Mouse (Mus musculus) lung, embryonic 14.5 days (tissue): ENCODE measurements at regions not wholly inside any gene's neighbourhood (a gene's known extent, or its start where the extent isn't known, plus 50 kb on each side); places are given as distances from the start of the nearest gene placed in this dataset.

ENCODE experiments used
- ATAC-seq: fragments of 200-750 bp; cut with Nextera tagmentation; 2 replicates; pipeline ENCODE4 v1.8.0; 2017; ENCODE audit warnings: mild to moderate bottlenecking, moderate TSS enrichment, moderate library complexity; ENCODE audit not compliant: insufficient read depth
- DNase-seq: peaks from one replicate; pipeline ENCODE4 v3.0.0-alpha.2; 2015
- H3K27ac ChIP-seq: fragments of 300-500 bp; sonication (generic); 2 replicates; pipeline ENCODE4 v1.5.1; 2014; ENCODE audit warnings: low read depth, mild to moderate bottlenecking, moderate library complexity
- H3K27me3 ChIP-seq: fragments of 300-500 bp; sonication (generic); 2 replicates; pipeline ENCODE4 v1.6.1; 2014; ENCODE audit warnings: low read length, control low read depth; ENCODE audit not compliant: insufficient read depth
- H3K36me3 ChIP-seq: fragments of 300-500 bp; sonication (generic); 2 replicates; pipeline ENCODE4 v1.6.1; 2014; ENCODE audit warnings: control low read depth; ENCODE audit not compliant: insufficient read depth
- H3K4me1 ChIP-seq: fragments of 300-500 bp; sonication (generic); 2 replicates; pipeline ENCODE4 v1.6.1; 2014; ENCODE audit warnings: antibody characterized with exemption, control low read depth; ENCODE audit not compliant: insufficient read depth
- H3K4me2 ChIP-seq: fragments of 300-500 bp; sonication (generic); 2 replicates; pipeline ENCODE4 v1.6.1; 2014; ENCODE audit warnings: mild to moderate bottlenecking
- H3K4me3 ChIP-seq: fragments of 300-500 bp; sonication (generic); 2 replicates; pipeline ENCODE4 v1.5.1; 2014; ENCODE audit warnings: low read depth, low read length
- H3K9ac ChIP-seq: fragments of 300-500 bp; sonication (generic); 2 replicates; pipeline ENCODE4 v1.6.1; 2014
- H3K9me3 ChIP-seq: fragments of 300-500 bp; sonication (generic); 2 replicates; pipeline ENCODE4 v1.6.1; 2016; ENCODE audit warnings: low read depth, low read length, control low read depth
- CTCF ChIP-seq: IDR thresholded peaks from 2 replicates; pipeline ENCODE4 v1.5.1; 2016; ENCODE audit warnings: antibody characterized with exemption, low read depth
- WGBS: fragments of 180-500 bp; shearing (Covaris S2); extraction: QIAGEN DNeasy Blood & Tissue Kit; methylation state at CpG from one replicate; pipeline ENCODE4 v1.1.7; 2014; 5-methylcytosine and 5-hydroxymethylcytosine counted together

DNA sequence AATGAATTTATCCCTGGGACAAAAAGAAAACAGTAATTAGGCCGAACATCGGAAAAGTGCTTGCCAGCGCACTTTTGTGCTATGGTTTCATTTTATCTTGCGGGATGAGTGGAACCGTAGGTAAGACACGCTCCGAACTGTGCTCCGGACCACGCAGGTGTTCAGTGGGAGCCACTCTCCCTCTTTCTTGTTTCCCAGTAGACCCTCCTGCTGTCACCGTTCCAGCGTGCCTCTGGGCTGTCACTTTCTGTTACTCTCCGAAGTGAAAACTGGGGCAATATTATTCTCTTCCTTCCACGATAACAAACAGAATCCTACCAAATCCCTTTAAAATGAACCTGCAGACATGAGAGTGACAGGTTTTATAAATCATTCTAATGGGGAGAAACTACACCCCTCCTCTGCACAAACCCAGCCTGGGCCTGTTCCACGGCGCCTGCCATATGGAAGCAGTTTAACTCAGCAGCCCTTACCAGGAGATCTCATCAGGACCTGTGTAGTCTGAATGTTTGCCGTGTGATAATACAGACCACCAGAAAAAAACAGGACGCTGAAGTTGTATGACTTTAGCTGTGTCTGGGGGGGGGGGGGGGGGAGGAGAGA is 550.5 kb downstream of the Pdcd6ip start:
- TF ChIP-seq CTCF = no peak
- Histone ChIP-seq H3K9me3 (no peaks in the 10 kb centered on the region), H3K4me3 (no peak overlapping the region), H3K4me1 (no peaks in the 10 kb centered on the region), H3K27ac (no peak overlapping the region), H3K36me3 (no peaks in the 10 kb centered on the region), H3K9ac (no peak overlapping the region), H3K4me2 (no peak overlapping the region), H3K27me3 (no peaks in the 10 kb centered on the region)
- no peak for DNase-seq
- no peak for ATAC-seq
- WGBS = 81% methylated on average over 17 of the region's 17 CpGs

DNA sequence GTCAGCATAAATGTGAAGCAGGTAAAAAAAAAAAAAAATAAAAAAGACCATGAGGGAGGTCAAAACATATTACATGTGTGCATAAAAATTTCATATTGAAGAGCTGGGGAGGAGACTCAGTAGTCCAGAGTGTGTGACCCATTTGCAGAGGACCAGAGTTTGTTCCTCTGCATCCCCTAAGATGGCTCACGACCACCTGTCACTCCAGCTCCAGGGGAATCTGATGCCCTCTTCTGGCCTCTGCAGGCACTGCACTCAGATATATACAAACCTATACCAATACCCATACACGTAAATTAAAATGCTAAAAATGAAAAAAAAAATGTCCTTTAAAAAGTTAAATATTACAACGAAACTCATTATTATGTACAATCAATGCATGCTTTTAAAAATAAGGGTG is 551.4 kb downstream of the Pdcd6ip start:
- H3K4me3 ChIP-seq = no peak overlapping the region
- H3K27ac ChIP-seq = no peak overlapping the region
- no peaks in the 10 kb centered on the region for H3K9me3 ChIP-seq
- ATAC-seq (no peak), DNase-seq (no peak)
- no peak overlapping the region for H3K4me2 ChIP-seq
- no peak overlapping the region for H3K9ac ChIP-seq
- no peaks in the 10 kb centered on the region for H3K4me1 ChIP-seq
- TF ChIP-seq CTCF = peak; percentile 20; the same call in 1 of the 2 replicates
- H3K36me3 ChIP-seq = no peaks in the 10 kb centered on the region
- H3K27me3 ChIP-seq = no peaks in the 10 kb centered on the region
- WGBS = 45% methylated on average over 3 of the region's 3 CpGs

DNA sequence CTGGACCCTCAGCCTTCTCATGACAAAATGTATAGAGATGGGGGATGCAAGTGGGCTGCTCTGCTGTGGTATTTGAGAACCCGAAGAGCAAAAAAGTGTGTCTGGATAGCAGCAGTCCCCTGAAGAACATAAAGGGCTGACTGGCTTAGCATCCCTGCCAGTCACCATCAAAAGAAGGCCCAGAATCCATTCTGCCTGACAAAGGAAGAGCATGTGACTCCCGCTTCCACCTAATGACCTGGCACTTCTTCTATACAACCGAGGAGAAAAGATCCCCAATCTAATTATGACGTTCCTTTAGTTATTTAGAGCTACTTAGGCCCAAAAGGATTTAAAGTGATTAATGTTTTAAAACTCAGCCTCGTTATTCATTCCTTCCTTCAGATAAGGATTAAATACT is 559.0 kb downstream of the Pdcd6ip start:
- DNase-seq (no peak), ATAC-seq (no peak)
- Histone ChIP-seq H3K36me3 (no peaks in the 10 kb centered on the region), H3K4me1 (no peaks in the 10 kb centered on the region), H3K9me3 (no peaks in the 10 kb centered on the region), H3K4me2 (no peak overlapping the region), H3K27me3 (no peaks in the 10 kb centered on the region), H3K4me3 (no peak overlapping the region), H3K27ac (no peak overlapping the region), H3K9ac (no peak overlapping the region)
- no peak for TF ChIP-seq CTCF
- 54% methylated on average over 5 of the region's 5 CpGs for WGBS

DNA sequence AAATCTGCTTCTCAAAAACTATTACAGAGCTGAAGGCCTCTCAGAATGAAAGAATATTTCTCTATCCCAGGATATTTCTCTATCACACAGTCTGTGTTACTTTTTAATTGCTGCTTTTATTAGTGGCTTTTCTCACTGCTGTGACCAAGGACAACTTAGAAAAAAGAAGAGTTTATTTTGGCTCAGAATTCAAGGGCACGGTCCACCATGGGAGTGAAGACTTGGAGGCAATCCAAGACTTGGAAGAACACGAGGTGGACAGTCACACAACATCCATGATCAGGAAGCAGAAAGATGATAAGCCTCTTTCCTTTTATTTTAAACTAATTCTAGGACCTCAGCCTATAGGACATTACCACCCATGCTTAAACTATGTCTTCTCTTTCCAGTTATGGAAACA is 561.5 kb downstream of the Pdcd6ip start:
- H3K4me2 ChIP-seq = no peak overlapping the region
- no peak overlapping the region for H3K27ac ChIP-seq
- ATAC-seq (no peak), DNase-seq (no peak)
- no peak overlapping the region for H3K4me3 ChIP-seq
- no peaks in the 10 kb centered on the region for H3K27me3 ChIP-seq
- no peaks in the 10 kb centered on the region for H3K4me1 ChIP-seq
- WGBS = 36% methylated on average over 2 of the region's 2 CpGs
- no peaks in the 10 kb centered on the region for H3K36me3 ChIP-seq
- TF ChIP-seq CTCF = no peak
- no peak overlapping the region for H3K9ac ChIP-seq
- no peaks in the 10 kb centered on the region for H3K9me3 ChIP-seq

DNA sequence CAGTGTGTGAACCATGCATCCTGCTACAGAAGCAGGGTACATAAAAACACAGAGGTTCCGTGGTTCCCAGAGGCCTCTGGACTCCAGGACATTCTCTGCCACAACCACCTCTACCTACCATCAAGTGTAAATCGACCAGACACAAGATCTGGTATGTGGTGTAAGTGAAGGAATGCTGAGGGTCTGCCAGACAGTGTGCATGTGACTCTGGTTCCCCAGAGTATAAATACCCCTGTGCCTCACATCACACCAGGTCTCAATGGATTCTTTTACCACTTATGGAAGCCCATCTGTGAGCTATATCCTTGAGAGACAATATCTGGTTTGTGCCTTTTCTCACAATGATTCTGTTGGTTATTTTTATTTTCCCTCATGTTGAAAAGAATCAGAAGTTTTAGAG is 563.0 kb downstream of the Pdcd6ip start:
- no peak for TF ChIP-seq CTCF
- Histone ChIP-seq H3K9ac (no peak overlapping the region), H3K36me3 (no peaks in the 10 kb centered on the region), H3K27ac (no peak overlapping the region), H3K4me2 (no peak overlapping the region), H3K27me3 (no peaks in the 10 kb centered on the region), H3K4me1 (no peaks in the 10 kb centered on the region), H3K9me3 (no peaks in the 10 kb centered on the region), H3K4me3 (no peak overlapping the region)
- no peak for DNase-seq
- ATAC-seq = no peak
- WGBS = 52% methylated on average over 2 of the region's 2 CpGs

DNA sequence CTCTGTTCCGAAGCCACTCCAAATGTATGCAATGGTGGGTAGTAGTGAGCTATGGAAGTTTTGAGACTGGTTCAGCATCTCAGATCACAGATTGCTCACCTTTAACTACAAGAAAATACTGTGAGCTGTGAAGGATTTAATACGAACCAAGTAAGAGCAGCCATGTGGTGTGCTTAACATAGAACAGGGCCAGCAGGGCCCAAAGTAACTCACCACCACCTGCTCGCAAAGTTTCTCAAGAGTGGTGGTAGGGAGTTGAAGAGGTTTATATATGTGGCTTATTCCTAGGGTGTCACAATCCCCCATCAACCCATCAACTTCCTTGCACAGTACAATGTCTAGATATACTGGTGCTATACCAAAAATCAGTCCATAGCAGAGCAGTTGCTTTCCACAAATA is 573.4 kb downstream of the Pdcd6ip start:
- no peak for ATAC-seq
- no peak for TF ChIP-seq CTCF
- Histone ChIP-seq H3K27me3 (no peaks in the 10 kb centered on the region), H3K4me3 (no peak overlapping the region), H3K9ac (no peak overlapping the region), H3K36me3 (no peaks in the 10 kb centered on the region), H3K9me3 (no peaks in the 10 kb centered on the region), H3K4me2 (no peak overlapping the region), H3K4me1 (no peaks in the 10 kb centered on the region), H3K27ac (no peak overlapping the region)
- DNase-seq = no peak
- 87% methylated on average over 3 of the region's 3 CpGs for WGBS

DNA sequence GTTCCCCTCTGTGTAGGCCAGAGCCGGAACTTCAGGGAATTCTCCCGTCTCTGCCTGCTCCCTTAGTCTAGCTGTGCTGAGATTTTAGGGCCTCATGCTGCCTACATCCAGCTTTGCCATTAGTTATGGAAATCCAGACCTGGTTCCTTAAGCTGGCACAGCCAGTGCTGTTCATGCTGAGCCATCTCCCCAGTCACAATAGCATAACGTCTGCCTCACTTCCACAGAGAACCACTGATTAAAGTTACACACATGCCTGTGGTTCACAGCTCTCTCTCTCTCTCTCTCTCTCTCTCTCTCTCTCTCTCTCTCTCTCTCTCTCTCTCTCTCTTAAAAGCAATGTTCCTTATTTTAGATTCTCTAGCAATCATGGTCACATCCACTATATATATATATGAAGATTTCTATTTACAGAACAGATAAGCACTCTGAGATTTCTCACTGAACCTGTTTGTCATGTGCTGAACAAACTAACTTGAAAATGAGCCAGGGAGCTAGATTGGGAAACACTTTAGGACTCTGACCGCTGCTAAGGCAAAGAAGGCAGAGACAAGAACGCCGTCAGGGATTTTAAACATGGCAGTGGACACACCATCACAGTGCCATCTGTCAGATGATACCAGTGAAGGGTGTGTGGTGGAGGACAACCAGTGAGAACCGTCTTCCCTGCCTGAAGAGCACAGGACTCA is 584.9 kb downstream of the Pdcd6ip start:
- TF ChIP-seq CTCF = no peak
- H3K9ac ChIP-seq = no peak overlapping the region
- no peaks in the 10 kb centered on the region for H3K27me3 ChIP-seq
- no peaks in the 10 kb centered on the region for H3K4me1 ChIP-seq
- H3K36me3 ChIP-seq = no peaks in the 10 kb centered on the region
- H3K9me3 ChIP-seq = no peaks in the 10 kb centered on the region
- H3K4me3 ChIP-seq = no peak overlapping the region
- no peak overlapping the region for H3K27ac ChIP-seq
- ATAC-seq = no peak
- no peak overlapping the region for H3K4me2 ChIP-seq
- DNase-seq = no peak
- WGBS = 53% methylated on average over 7 of the region's 7 CpGs
